Mouse (Mus musculus): ENCODE data around the gene Gm17455. TPM values are rescaled to one million over a fixed set of nuclear protein-coding genes. Genes with fewer than 3 reads are reported as not detected.
A peak's percentile ranks its signal among the peaks of the same experiment; 100 is the strongest.

The Gm17455 gene
- polyA plus RNA-seq, 2 experiments, result not detected

DNA sequence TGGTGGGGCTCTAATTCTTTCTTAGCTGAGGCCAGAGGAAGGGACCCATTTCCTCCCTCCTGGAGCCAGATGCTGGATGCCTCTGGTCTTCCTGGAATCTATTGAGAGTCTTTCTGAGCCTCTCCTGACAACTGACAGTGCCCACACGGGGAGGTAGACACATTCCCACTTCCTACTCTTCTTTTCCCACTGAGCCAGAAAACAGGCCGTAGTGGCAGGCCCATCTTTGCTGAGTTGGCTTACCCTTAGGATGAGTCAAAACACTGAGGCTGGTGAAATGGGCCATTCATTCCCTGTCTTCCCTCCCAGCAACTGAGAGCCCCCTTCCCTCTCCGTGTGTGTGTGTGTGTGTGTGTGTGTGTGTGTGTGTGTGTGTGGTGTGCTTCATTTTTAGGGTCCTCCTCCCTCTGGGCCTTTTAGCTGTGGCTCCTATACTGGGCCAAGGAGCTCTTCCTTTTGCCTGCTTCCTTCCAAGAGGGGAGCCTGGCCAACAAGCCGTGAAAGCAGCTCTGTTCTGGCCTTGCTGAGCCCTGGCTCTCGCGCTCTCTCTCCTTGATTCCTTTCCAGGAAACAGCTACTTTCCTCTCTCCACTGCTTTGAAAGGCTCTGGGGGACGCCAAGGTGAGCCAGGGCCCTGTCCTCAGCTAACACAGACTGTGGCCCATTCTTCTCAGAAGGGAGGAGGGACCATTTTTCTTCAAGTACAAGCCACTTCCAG is 6.1 kb downstream of the Gm17455 start:
- Histone ChIP-seq H3K9me3 (ENCODE audit: control insufficient read depth, low read length) (no peaks in the 10 kb centered on the region), H3K27ac (no peak overlapping the region), H3K4me2 (ENCODE audit: low read depth) (no peak overlapping the region), H3K4me3 (ENCODE audit: insufficient read depth in 1 of 2, low read depth in 2 of 2, low read length in 2 of 2) (no peak overlapping the region), H3K27me3 (ENCODE audit: control insufficient read depth, insufficient read depth, low read length) (no peaks in the 10 kb centered on the region), H3K36me3 (replicated peaks; ENCODE audit: control insufficient read depth, insufficient read depth, low read depth) (no peaks in the 10 kb centered on the region), H3K4me1 (replicated peaks; ENCODE audit: control insufficient read depth in 2 of 2, insufficient read depth in 2 of 2, low read length in 1 of 2) (no peaks in the 10 kb centered on the region), H3K9ac (replicated peaks) (no peak overlapping the region)
- DNase-seq (ENCODE audit: low read depth in 3 of 3, low spot score in 3 of 3) (no peak), ATAC-seq (ENCODE audit: insufficient read depth) (no peak)
- TF ChIP-seq EP300 (IDR thresholded peaks at IDR 0.05; ENCODE audit: low read depth), result no peak
- TF ChIP-seq CTCF (IDR thresholded peaks at IDR 0.05; ENCODE audit: low read depth), result no peak
- WGBS (ENCODE audit: insufficient replicate concordance), result 34% methylated on average over 7 of the region's 7 CpGs

DNA sequence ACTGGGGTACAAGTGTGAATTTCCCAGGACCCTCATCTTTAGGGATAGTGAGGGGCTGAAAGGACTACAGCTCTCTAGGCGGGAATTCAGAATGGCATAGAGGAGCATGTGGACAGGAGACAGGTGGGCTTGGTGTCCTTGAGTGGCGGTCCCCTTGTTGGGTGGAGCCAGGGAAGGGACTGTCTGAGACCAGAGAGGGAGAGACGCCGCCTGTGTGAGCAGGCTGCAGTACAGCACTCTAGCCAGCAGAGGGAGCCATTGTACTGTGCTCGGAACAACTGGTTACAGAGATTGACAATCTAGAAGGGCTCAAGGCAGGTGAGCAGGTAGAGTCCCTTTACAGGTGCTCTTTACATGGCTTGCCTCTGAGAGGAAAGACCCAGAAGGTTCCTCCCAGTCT is 8.3 kb downstream of the Gm17455 start:
- Histone ChIP-seq H3K27me3 (ENCODE audit: control insufficient read depth, insufficient read depth, low read length) (no peaks in the 10 kb centered on the region), H3K4me2 (ENCODE audit: low read depth) (no peak overlapping the region), H3K36me3 (replicated peaks; ENCODE audit: control insufficient read depth, insufficient read depth, low read depth) (no peaks in the 10 kb centered on the region), H3K9ac (replicated peaks) (no peak overlapping the region), H3K4me1 (replicated peaks; ENCODE audit: control insufficient read depth in 2 of 2, insufficient read depth in 2 of 2, low read length in 1 of 2) (no peaks in the 10 kb centered on the region), H3K9me3 (ENCODE audit: control insufficient read depth, low read length) (no peaks in the 10 kb centered on the region), H3K27ac (no peak overlapping the region), H3K4me3 (ENCODE audit: insufficient read depth in 1 of 2, low read depth in 2 of 2, low read length in 2 of 2) (no peak overlapping the region)
- TF ChIP-seq EP300 (IDR thresholded peaks at IDR 0.05; ENCODE audit: low read depth), result no peak
- peak; percentile 98 for TF ChIP-seq CTCF (IDR thresholded peaks at IDR 0.05; ENCODE audit: low read depth)
- WGBS (ENCODE audit: insufficient replicate concordance), result 1% methylated on average over 5 of the region's 5 CpGs
- DNase-seq (ENCODE audit: low read depth in 3 of 3, low spot score in 3 of 3) (peak in 1 of 3 experiments; percentile 13), ATAC-seq (ENCODE audit: insufficient read depth) (no peak)

DNA sequence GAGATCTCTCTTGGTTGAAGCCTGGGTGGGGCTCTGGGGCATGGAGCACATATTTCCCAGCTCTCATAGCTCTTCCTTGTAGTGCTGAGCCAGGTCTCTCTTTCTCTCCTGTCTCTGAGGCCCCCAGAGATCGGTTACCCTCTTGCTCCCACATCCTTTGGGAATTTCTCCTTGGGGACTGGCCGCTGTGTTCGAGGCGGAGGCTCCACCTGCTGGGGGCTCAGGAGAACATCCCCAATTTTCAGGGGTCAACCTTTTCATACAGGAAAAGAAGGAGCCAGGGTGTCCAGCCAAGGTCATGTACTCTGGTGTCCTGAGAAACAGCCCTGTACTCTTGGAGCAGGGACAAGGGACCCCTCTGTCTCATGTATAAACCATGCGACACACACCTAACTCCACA is 12.3 kb downstream of the Gm17455 start:
- 26% methylated on average over 5 of the region's 5 CpGs for WGBS (ENCODE audit: insufficient replicate concordance)
- no peak for ATAC-seq (ENCODE audit: insufficient read depth)
- no peaks in the 10 kb centered on the region for H3K9me3 ChIP-seq (ENCODE audit: control insufficient read depth, low read length)
- no peaks in the 10 kb centered on the region for H3K27me3 ChIP-seq (ENCODE audit: control insufficient read depth, insufficient read depth, low read length)
- H3K4me1 ChIP-seq (replicated peaks; ENCODE audit: control insufficient read depth in 2 of 2, insufficient read depth in 2 of 2, low read length in 1 of 2), result no peaks in the 10 kb centered on the region
- H3K4me3 ChIP-seq (ENCODE audit: insufficient read depth in 1 of 2, low read depth in 2 of 2, low read length in 2 of 2), result no peak overlapping the region
- peak; percentile 52 for TF ChIP-seq CTCF (IDR thresholded peaks at IDR 0.05; ENCODE audit: low read depth)
- no peak for TF ChIP-seq EP300 (IDR thresholded peaks at IDR 0.05; ENCODE audit: low read depth)
- H3K9ac ChIP-seq (replicated peaks), result no peak overlapping the region
- no peak for DNase-seq (ENCODE audit: low read depth in 3 of 3, low spot score in 3 of 3)
- no peak overlapping the region for H3K4me2 ChIP-seq (ENCODE audit: low read depth)
- no peak overlapping the region for H3K27ac ChIP-seq
- H3K36me3 ChIP-seq (replicated peaks; ENCODE audit: control insufficient read depth, insufficient read depth, low read depth), result no peaks in the 10 kb centered on the region

DNA sequence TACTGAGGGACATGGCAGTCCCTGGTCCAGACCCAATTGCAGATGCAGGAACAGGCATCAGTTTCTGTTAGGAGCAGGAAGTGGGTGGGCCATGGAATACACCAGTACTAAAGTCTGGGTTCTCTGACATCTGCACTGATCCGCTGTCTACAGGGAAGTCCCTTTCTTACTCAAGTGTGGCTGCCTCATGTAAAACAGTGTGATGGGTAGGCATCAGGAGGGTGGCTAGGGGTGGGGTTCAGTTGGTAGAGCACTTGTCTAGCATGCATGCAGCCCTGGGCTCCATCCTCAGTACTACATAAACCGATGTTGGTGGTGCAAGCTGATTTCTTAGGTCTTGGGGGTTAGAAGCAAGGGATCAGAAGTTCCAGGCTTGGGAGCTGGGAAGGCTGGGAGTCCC is 14.2 kb downstream of the Gm17455 start:
- DNase-seq (ENCODE audit: low read depth in 3 of 3, low spot score in 3 of 3) (no peak), ATAC-seq (ENCODE audit: insufficient read depth) (no peak)
- Histone ChIP-seq H3K9me3 (ENCODE audit: control insufficient read depth, low read length) (no peaks in the 10 kb centered on the region), H3K4me2 (ENCODE audit: low read depth) (no peak overlapping the region), H3K27me3 (ENCODE audit: control insufficient read depth, insufficient read depth, low read length) (no peaks in the 10 kb centered on the region), H3K4me3 (ENCODE audit: insufficient read depth in 1 of 2, low read depth in 2 of 2, low read length in 2 of 2) (no peak overlapping the region), H3K36me3 (replicated peaks; ENCODE audit: control insufficient read depth, insufficient read depth, low read depth) (no peaks in the 10 kb centered on the region), H3K4me1 (replicated peaks; ENCODE audit: control insufficient read depth in 2 of 2, insufficient read depth in 2 of 2, low read length in 1 of 2) (no peaks in the 10 kb centered on the region), H3K9ac (replicated peaks) (no peak overlapping the region), H3K27ac (no peak overlapping the region)
- no peak for TF ChIP-seq EP300 (IDR thresholded peaks at IDR 0.05; ENCODE audit: low read depth)
- TF ChIP-seq CTCF (IDR thresholded peaks at IDR 0.05; ENCODE audit: low read depth), result no peak
- WGBS (ENCODE audit: insufficient replicate concordance), result 53% methylated on average over 2 of the region's 2 CpGs

DNA sequence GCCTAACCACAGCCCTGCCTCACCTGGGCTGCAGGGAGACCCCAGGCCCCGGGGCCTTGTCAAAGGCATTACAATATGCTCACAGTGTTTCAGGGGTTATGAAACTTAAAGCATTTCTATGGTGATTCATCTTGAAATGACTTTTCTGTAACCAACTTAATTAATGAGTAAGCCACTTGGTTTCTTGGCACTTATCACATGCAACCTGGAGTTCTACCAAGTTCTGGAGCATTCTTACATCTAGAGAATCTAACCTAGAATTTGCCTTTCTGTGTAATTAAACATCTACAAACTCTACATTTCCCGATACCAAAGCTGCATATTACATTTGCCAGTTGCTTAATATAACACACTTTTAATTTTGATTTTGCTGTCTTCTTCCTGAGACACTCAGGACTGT is 17.5 kb downstream of the Gm17455 start:
- Histone ChIP-seq H3K9ac (replicated peaks) (no peak overlapping the region), H3K27me3 (ENCODE audit: control insufficient read depth, insufficient read depth, low read length) (no peaks in the 10 kb centered on the region), H3K27ac (no peak overlapping the region), H3K36me3 (replicated peaks; ENCODE audit: control insufficient read depth, insufficient read depth, low read depth) (no peaks in the 10 kb centered on the region), H3K4me1 (replicated peaks; ENCODE audit: control insufficient read depth in 2 of 2, insufficient read depth in 2 of 2, low read length in 1 of 2) (no peaks in the 10 kb centered on the region), H3K4me2 (ENCODE audit: low read depth) (no peak overlapping the region), H3K4me3 (ENCODE audit: insufficient read depth in 1 of 2, low read depth in 2 of 2, low read length in 2 of 2) (no peak overlapping the region), H3K9me3 (ENCODE audit: control insufficient read depth, low read length) (no peaks in the 10 kb centered on the region)
- 57% methylated on average over 2 of the region's 2 CpGs for WGBS (ENCODE audit: insufficient replicate concordance)
- no peak for ATAC-seq (ENCODE audit: insufficient read depth)
- TF ChIP-seq EP300 (IDR thresholded peaks at IDR 0.05; ENCODE audit: low read depth), result no peak
- TF ChIP-seq CTCF (IDR thresholded peaks at IDR 0.05; ENCODE audit: low read depth), result no peak
- DNase-seq (ENCODE audit: low read depth in 3 of 3, low spot score in 3 of 3), result no peak

All from liver, embryonic 14.5 days (tissue).